Mouse (Mus musculus) right cerebral cortex, postnatal 4 days (tissue): Measurements from ENCODE around the gene Aicda.

Experiments
- DNase-seq: peaks from one replicate; pipeline ENCODE4 v3.0.0-alpha.2; 2022

Gene Aicda

DNA sequence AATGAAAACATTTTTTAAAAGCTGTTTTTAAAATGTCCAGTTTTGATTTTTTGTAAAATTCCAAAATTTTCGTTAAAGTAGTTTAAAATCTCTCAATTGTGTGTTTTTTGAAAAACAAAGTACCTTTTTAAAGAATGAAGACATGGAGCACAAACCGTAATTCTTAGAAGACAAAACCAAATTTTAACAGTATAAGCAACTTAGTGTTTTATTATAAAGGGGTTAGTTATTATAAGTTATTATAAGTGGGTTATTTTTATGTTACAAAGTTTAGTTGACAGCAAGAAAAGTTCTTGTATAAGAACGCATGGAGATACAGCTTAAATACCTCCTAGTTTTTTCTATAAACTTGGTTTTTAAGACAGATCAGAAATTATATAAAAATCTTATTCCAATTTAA lies 48.0 kb downstream of the Aicda start:
- no peak for DNase-seq

DNA sequence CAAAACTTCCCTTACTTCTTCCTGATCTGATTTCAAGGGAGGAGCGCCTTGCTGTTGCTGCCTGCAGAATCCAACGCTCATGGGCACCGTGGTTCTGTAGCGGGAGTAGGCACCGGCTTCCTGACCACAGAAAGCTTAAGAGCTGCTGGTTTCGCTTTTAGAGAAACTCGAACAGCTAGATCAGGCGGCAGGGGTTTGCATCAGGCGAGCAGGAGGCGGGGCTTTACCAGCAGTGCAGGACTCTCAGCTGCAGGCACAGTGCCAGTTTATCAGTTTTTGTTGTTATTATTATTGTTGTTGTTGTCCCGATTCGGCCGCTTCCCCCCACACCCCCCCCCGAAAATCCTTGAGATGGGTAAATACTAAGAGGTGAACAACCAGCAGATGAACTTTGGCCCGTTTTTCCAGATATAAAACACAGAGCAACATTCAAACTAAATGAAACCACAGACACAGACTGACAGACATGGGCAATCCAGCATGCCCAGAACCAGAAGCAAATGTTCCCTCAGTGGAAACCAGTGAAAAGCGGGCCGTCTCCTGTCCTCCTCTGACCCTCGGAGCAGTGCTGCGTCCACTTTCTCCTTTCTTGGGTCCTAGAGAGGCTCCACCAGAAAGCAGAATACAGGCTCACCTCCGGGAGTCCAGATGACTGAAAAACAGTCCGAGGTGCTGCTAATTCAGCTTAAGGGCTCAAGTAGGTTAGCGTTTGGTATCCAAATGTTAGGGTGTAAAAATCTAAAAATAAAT lies 48.8 kb downstream of the Aicda start, which contains the start of gene Apobec1:
Apobec1 (minus strand) TSS at position 203 of the 750 bp plus-strand sequence.
- peak; percentile 41 for DNase-seq

DNA sequence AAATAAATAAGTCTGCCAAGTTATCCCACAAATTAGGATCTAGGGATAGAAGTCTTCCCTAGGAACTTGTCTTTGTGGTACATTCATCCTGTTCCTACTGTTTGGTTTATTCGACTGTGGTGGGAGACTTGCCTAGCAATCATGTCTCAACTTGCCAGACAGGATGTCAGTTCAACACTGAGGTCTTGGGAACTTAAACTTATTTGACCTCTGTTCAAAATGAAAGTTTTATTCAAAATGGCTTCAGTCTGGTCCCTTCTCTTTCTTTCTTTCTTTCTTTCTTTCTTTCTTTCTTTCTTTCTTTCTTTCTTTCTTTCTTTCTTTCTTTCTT lies 49.4 kb downstream of the Aicda start:
- DNase-seq, result no peak

DNA sequence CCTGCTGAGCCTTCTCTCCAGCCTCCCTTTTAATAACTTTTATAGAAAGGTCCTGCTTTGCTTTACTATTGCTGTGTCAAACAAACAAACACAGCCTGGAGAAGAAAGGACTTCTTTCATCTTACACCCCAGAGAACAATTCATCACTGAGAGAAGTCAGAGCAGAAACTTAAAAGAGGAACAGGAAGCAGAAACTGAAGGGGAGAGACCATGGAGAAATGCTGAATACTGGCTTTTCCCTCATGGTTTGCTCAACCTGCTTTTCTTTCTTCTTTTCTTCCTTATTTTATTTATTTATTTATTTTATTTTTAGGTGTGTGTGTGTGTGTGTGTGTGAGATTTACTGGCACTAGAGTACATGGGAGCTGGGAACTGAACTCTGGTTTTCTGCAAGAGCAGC lies 50.7 kb downstream of the Aicda start:
- DNase-seq, result no peak

DNA sequence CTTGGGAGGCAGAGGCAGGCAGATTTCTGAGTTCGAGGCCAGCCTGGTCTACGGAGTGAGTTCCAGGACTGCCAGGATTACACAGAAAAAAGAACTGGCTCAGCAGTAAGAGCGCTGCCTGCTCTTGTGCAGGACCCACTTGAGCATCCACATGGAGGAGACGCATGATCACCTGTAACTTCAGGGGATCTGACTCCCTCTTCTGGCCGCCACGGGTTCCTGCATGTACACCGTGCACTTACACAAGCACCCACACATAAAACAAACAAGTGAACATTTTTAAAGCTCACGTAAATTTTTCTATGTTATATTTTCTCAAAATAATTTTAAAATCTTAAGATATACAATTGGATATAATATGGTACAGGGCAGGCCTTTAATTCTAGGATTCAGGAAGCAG lies 51.9 kb downstream of the Aicda start:
- no peak for DNase-seq

DNA sequence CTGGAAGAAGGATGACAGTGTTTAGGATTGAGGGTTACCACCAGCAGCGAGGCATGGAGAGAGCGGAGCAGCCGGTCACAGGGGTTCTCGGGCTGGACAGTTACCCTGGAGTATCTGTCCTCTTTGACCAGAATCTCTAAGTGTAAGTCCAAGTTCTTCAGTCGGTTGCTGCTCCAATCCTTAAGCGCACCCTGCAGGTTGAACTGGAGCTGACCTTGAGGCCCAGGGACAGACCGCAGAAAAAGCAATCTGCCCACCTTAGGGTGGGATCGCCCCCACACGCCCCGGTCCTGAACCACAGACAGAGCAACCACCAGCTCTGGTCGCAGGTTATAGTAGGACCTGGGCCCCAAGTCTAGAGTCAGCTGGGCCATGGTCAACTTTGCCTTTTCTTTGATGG lies 53.1 kb downstream of the Aicda start:
- no peak for DNase-seq

DNA sequence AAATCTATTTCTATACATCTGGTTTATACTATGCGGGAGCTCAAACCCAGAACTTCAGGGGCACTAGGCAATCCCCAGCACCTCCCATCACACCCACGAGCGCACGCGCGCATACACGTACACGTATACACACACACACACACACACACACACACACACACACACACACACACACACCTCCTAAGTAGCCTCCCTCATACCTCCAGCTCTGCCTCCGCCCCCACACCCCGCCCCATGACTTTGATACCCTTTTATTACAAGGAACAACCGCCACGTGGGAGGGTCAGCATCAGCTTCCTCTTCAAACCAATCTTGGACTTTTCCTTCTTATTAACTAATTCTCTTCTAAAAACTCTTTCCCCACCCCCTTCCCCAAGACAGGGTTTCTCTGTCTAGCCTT lies 54.1 kb downstream of the Aicda start:
- no peak for DNase-seq

DNA sequence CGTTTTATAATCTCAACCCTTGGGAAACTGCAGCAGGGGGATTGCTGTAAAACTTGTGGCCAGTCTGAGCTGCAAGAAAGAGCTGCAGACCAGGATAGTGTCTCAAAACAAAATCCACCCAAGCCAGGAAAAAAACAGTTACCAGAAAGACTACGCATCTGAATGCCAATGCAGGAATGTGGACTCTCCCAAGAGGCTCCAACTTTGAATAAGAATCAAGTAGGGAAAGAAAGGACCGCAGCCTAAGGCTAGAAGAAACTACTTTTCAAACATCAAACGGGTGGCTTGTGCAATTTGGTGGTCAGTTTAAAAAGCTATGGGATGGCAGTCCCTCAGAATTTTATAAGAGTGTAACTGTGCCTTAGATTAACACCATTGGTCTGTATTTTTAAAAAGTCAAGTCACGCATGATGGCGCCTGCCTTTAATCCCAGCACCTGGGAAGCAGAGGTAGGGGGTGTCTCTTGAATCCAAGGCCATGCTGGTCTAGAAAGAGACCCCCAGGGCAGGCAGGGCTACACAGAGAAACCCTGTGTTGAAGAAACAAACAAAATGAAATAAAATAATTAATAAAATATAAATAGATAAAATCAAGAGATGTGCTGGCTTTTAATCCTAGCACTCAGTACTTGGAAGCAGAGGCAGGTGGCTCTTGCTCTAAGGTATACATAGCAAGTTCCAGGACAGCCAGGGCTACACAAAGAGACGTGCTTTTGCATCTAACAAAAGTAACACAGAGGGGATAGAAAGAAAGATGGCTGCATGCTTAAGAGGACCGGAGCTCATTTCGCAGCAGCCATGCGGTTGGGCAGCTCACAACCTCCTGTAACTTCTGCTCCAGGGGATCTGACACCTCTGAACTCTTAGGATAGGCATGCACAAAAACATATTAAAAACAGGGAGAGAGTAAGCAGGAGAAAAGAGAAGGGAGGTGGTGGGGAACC lies 55.1 kb downstream of the Aicda start:
- DNase-seq, result no peak

DNA sequence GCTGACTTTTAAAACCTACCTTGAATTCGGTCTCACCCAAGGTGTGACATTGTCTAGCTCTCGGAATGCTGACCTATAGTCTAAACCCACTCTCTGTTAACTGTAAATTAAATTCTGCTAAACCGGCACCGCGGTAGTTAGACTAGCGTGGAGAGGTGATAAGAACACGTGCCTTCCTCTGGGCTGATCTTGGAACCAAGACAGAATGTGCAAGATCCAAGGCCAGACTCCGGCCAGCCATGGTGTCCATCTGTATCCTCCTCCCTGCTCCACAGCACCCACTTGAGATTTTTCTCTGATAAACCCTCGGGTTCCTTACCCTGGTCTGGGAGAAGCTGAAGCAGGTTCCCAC lies 55.8 kb downstream of the Aicda start:
- no peak for DNase-seq

DNA sequence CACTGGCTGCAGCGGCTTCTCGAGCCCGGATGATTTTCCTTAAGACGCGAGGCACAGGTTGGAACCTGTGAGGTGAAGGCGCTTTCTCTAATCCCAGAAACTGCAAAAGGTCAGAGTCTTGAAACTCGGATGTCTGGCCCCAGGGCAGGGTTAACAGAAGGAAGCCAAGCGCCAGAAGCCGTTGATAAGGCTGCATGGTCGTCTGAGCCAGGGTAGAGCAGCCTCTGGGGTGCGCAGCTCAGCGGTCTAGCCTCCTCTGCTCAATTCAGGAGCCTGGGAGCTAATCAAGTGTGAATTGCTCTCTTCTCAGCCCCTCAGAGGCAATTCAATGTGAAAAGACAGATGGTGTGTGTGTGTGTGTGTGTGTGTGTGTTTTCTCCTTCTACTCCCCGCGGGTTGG lies 56.2 kb downstream of the Aicda start, which contains the start of gene Gdf3:
Gdf3 (minus strand) TSS at position 317 of the 400 bp plus-strand sequence.
- no peak for DNase-seq

DNA sequence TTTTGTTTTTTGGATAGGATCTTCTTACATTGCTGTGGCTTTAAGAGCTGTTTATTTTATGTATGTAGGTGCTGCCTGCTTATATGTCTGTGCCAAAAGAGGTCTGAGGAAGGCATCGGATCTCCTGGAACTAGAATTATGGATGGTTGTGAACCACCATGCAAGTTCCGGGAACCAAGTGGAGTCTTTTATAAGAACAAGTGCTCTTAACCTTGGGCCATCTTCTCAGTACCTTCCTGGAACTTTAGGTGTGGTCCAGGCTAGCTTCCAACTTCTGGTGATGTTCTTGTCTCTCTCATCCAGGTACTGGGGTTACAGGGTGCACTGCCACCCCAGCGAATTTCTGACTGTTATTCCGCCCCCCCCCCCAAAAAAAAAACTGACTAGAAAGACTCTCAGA lies 58.8 kb downstream of the Aicda start:
- no peak for DNase-seq
